Mouse (Mus musculus) myocyte (in vitro differentiated cells): ENCODE data around the gene Pcbp3. TPM values are rescaled to one million over a fixed set of nuclear protein-coding genes. Genes with fewer than 3 reads are reported as not detected.

Source experiments
- H3K27me3 ChIP-seq: one replicate; pipeline ENCODE4 v1.6.1; 2011; ENCODE audit not compliant: control insufficient read depth, insufficient read depth, insufficient read length
- H3K36me3 ChIP-seq: one replicate; pipeline ENCODE4 v1.6.1; 2011; ENCODE audit not compliant: control insufficient read depth, insufficient read depth
- H3K4me2 ChIP-seq: one replicate; pipeline ENCODE4 v1.6.1; 2011; ENCODE audit warnings: low read depth, control low read depth
- H3K4me3 ChIP-seq: one replicate; pipeline ENCODE4 v1.5.1; 2011; ENCODE audit warnings: mild to moderate bottlenecking, control low read depth, moderate library complexity
- H3K79me2 ChIP-seq: one replicate; pipeline ENCODE4 v1.6.1; 2011; ENCODE audit not compliant: control insufficient read depth, insufficient read depth
- H3ac ChIP-seq: one replicate; pipeline ENCODE4 v1.6.1; 2011; ENCODE audit not compliant: control insufficient read depth, insufficient read length
- CEBPB ChIP-seq: IDR thresholded peaks from 2 replicates; pipeline ENCODE4 v1.6.1; 2011; ENCODE audit warnings: mild to moderate bottlenecking, moderate library complexity; ENCODE audit not compliant: poor library complexity, insufficient read depth, severe bottlenecking
- E2F4 ChIP-seq: IDR thresholded peaks from one replicate; pipeline ENCODE4 v1.6.1; 2011; ENCODE audit warnings: mild to moderate bottlenecking, control low read depth, moderate library complexity; ENCODE audit not compliant: insufficient read depth
- MAX ChIP-seq: IDR thresholded peaks from one replicate; pipeline ENCODE4 v1.6.1; 2011; ENCODE audit warnings: low read depth, mild to moderate bottlenecking, control low read depth
- MYOD1 ChIP-seq, 3 experiments: IDR thresholded peaks; one replicate each; pipeline ENCODE4 v1.6.1; 2011; ENCODE audit warnings: control low read depth in 2 of 3, low read depth in 2 of 3, mild to moderate bottlenecking in 2 of 3, moderate library complexity in 1 of 3; ENCODE audit not compliant: insufficient read length in 2 of 3, control insufficient read depth in 1 of 3
- MYOG ChIP-seq, 3 experiments: IDR thresholded peaks; one replicate each; pipeline ENCODE4 v1.6.1; 2011; ENCODE audit warnings: control low read depth in 2 of 3, low read depth in 2 of 3, mild to moderate bottlenecking in 2 of 3; ENCODE audit not compliant: insufficient read length in 2 of 3, control insufficient read depth in 1 of 3, insufficient read depth in 1 of 3
- POLR2A ChIP-seq: IDR thresholded peaks from one replicate; pipeline ENCODE4 v1.6.1; 2011; ENCODE audit warnings: low read depth, mild to moderate bottlenecking, control low read depth, moderate library complexity; ENCODE audit not compliant: insufficient read length
- POLR2AphosphoS2 ChIP-seq: IDR thresholded peaks from one replicate; pipeline ENCODE4 v1.6.1; 2011; ENCODE audit warnings: low read depth, control low read depth; ENCODE audit not compliant: insufficient read length
- REST ChIP-seq: IDR thresholded peaks from one replicate; pipeline ENCODE4 v1.6.1; 2011; ENCODE audit warnings: mild to moderate bottlenecking, control low read depth, moderate library complexity; ENCODE audit not compliant: insufficient read depth, insufficient read length
- SRF ChIP-seq: IDR thresholded peaks from one replicate; pipeline ENCODE4 v1.6.1; 2011; ENCODE audit warnings: low read depth; ENCODE audit not compliant: control insufficient read depth, insufficient read length
- TCF12 ChIP-seq: IDR thresholded peaks from one replicate; pipeline ENCODE4 v1.6.1; 2011; ENCODE audit warnings: mild to moderate bottlenecking, control low read depth; ENCODE audit not compliant: poor library complexity, insufficient read depth, severe bottlenecking
- TCF3 ChIP-seq: IDR thresholded peaks from one replicate; pipeline ENCODE4 v1.6.1; 2011; ENCODE audit warnings: low read depth, control low read depth; ENCODE audit not compliant: insufficient read length
- USF1 ChIP-seq: IDR thresholded peaks from one replicate; pipeline ENCODE4 v1.6.1; 2011; ENCODE audit warnings: low read depth, mild to moderate bottlenecking, control low read depth, moderate library complexity
- polyA plus RNA-seq: library from polyadenylated mRNA; unstranded; fragments of >200 nt; fragmentation: generic; extraction: Trizol; gene quantifications from one replicate; pipeline ENCODE4 v1.2.1, GENCODE M21; 2012; ENCODE audit warnings: missing spikeins

Gene Pcbp3
- polyA plus RNA-seq, 1 experiment, result 10.0 TPM

DNA sequence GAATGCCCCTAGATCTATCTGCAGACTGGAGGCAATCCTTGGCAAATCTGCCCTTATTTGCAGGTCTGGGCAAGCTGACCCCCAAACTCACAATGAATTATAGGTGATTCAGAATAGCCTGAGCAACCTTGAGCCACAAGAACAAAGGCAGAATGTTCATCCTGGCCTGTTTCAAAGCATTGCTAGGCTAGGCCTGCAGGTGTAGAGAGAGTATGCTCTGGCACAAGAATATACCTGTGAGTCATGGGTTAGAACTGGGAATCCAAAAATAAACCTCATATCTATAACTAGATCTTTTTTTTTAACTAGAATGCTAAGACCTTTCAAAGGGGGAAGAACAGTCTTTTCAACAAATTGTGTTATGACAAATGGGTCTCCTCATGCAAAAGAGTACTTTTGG lies 95.8 kb downstream of the Pcbp3 start:
- Histone ChIP-seq H3K79me2 (no peaks in the 10 kb centered on the region), H3K4me3 (no peak overlapping the region), H3K36me3 (no peaks in the 10 kb centered on the region)

DNA sequence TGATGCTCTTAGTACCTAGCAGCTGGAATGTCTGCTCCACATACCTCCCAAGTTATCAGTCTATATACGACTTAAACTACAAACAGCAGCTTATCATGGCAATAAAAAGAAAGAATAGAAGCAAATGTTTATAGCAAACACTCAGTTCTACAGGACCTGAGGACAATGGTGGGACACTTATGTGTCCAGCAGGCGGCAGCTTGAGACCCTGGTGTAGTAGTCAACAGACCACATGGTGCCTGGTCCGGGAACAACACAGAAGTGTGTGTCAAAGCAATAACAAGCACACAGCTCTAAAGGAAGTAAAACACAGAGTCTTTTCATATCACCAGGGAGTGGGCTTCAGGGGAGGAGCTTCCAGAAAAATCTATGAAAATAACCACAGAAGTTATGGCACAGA lies 100.7 kb downstream of the Pcbp3 start:
- H3K4me2 ChIP-seq, result no peak overlapping the region
- H3K79me2 ChIP-seq, result no peaks in the 10 kb centered on the region
- no peak for TF ChIP-seq E2F4
- TF ChIP-seq REST, result no peak
- no peak for TF ChIP-seq MYOD1 (IDR thresholded peaks at IDR 0.05; ENCODE audit: control insufficient read depth in 1 of 3, insufficient read length in 2 of 3, low read depth in 2 of 3)
- TF ChIP-seq MAX, result no peak
- no peak for TF ChIP-seq MYOG (IDR thresholded peaks at IDR 0.05; ENCODE audit: control insufficient read depth in 1 of 3, insufficient read depth in 1 of 3, insufficient read length in 2 of 3, low read depth in 2 of 3)
- no peak for TF ChIP-seq TCF3
- TF ChIP-seq POLR2A, result no peak
- no peak for TF ChIP-seq USF1
- TF ChIP-seq SRF, result no peak
- no peak for TF ChIP-seq CEBPB
- no peak for TF ChIP-seq TCF12
- no peak for TF ChIP-seq POLR2AphosphoS2
- no peak overlapping the region for H3K4me3 ChIP-seq
- no peaks in the 10 kb centered on the region for H3K27me3 ChIP-seq
- no peaks in the 10 kb centered on the region for H3K36me3 ChIP-seq
- H3ac ChIP-seq, result no peak overlapping the region

More for the DNA sequence above, 95.8 kb downstream of the Pcbp3 start:
- no peak overlapping the region for H3K4me2 ChIP-seq
- H3ac ChIP-seq, result no peak overlapping the region
- TF ChIP-seq USF1, result no peak
- TF ChIP-seq MYOG (IDR thresholded peaks at IDR 0.05; ENCODE audit: control insufficient read depth in 1 of 3, insufficient read depth in 1 of 3, insufficient read length in 2 of 3, low read depth in 2 of 3), result no peak
- TF ChIP-seq SRF, result no peak
- no peak for TF ChIP-seq REST
- no peak for TF ChIP-seq E2F4
- TF ChIP-seq MYOD1 (IDR thresholded peaks at IDR 0.05; ENCODE audit: control insufficient read depth in 1 of 3, insufficient read length in 2 of 3, low read depth in 2 of 3), result no peak
- no peak for TF ChIP-seq TCF3
- TF ChIP-seq CEBPB, result no peak
- TF ChIP-seq POLR2A, result no peak
- no peak for TF ChIP-seq MAX
- TF ChIP-seq POLR2AphosphoS2, result no peak
- no peak for TF ChIP-seq TCF12
- no peaks in the 10 kb centered on the region for H3K27me3 ChIP-seq

DNA sequence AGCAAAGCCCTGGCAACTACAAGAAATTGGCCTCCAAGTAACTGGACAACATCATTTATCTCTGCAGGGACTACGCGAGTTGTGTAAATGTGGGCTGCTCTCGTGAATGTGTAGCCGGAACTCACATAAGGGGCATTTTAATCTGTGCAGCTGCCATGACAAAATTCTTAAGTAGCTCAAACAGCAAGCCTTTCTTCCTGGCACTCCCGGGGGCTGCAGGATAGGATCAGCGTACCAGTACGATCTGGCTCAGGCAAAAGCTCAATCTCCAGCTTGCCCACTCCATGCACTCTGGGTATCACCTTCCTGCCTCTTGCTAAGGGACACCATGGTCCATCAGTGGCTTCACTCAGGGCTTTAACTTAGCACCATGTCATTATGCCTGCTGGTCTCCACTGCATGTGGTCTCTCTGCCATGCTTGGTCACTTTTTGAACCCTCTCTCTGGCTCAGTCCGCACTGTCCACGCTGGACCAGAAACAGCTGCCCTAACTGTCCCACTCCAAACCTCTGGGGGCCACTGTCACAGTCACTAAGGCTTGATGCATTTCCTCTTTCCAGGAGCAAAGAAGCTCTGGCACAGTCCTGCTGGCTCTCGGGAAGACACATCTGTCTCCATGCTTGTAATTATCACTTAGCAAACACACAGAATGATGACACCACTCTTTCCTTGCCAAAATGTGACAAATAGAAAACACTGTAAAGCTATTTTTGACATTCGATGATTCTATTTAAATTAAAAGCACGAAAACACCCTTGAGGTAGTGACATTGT lies 102.1 kb downstream of the Pcbp3 start:
- Histone ChIP-seq H3K36me3 (no peaks in the 10 kb centered on the region), H3K4me2 (peak overlapping the region; percentile 44), H3ac (no peak overlapping the region), H3K27me3 (no peaks in the 10 kb centered on the region), H3K4me3 (no peak overlapping the region), H3K79me2 (no peaks in the 10 kb centered on the region)
- TF ChIP-seq MYOG (IDR thresholded peaks at IDR 0.05; ENCODE audit: control insufficient read depth in 1 of 3, insufficient read depth in 1 of 3, insufficient read length in 2 of 3, low read depth in 2 of 3) (no peak), POLR2A (no peak), TCF3 (no peak), USF1 (no peak), CEBPB (no peak), SRF (no peak), E2F4 (no peak), MAX (no peak)

DNA sequence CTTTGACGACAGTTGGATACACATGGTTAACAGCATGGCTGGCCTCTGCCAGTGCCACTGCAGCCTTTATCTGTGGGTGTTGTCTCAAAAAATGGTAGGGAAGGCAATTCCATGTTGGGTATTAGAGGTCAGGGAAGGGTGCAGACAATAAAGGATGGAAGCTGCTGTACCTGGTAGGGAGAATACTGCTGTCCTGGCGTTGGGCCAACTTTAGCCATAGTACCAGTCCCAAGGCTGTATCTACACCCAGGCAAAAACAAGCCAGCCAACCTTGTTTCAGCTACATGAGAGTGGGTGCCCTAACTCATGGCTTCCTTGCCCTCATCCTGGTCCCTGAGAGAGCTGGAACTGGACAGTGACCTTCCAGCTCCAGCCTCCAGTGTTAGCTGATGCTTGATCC lies 103.8 kb downstream of the Pcbp3 start:
- TF ChIP-seq SRF, result no peak
- TF ChIP-seq POLR2A, result no peak
- no peak for TF ChIP-seq MYOG (IDR thresholded peaks at IDR 0.05; ENCODE audit: control insufficient read depth in 1 of 3, insufficient read depth in 1 of 3, insufficient read length in 2 of 3, low read depth in 2 of 3)
- TF ChIP-seq REST, result no peak
- TF ChIP-seq TCF12, result no peak
- no peak for TF ChIP-seq TCF3
- no peak for TF ChIP-seq MAX
- no peak for TF ChIP-seq CEBPB
- TF ChIP-seq E2F4, result no peak
- TF ChIP-seq USF1, result no peak
- TF ChIP-seq MYOD1 (IDR thresholded peaks at IDR 0.05; ENCODE audit: control insufficient read depth in 1 of 3, insufficient read length in 2 of 3, low read depth in 2 of 3), result no peak
- TF ChIP-seq POLR2AphosphoS2, result no peak
- no peaks in the 10 kb centered on the region for H3K27me3 ChIP-seq
- H3K4me2 ChIP-seq, result no peak overlapping the region
- H3K36me3 ChIP-seq, result no peaks in the 10 kb centered on the region
- no peak overlapping the region for H3ac ChIP-seq
- no peaks in the 10 kb centered on the region for H3K79me2 ChIP-seq
- H3K4me3 ChIP-seq, result no peak overlapping the region

DNA sequence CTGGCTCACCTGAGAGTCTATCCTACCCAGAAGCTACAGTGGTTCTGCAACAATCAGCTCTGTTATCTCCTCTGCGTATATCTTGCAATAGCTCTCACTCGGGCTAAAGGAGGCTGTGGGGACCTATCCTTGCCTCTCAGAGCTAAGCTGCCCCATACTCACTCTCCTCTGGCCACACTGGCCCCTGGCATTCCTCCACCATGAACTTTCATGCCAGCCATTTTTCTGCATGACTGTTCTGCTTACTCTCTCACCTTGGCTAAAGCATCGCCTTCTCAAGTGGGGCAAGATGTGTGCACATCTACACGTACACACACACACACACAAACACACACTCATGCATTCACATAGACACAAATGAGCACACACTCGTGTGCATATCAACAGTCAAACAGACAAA lies 115.2 kb downstream of the Pcbp3 start:
- Histone ChIP-seq H3K4me3 (no peak overlapping the region), H3K79me2 (no peaks in the 10 kb centered on the region), H3ac (no peak overlapping the region), H3K4me2 (no peak overlapping the region), H3K27me3 (no peaks in the 10 kb centered on the region), H3K36me3 (no peaks in the 10 kb centered on the region)
- TF ChIP-seq POLR2A (no peak), USF1 (no peak)
